Mouse (Mus musculus) limb, embryonic 12.5 days (tissue): Measurements from ENCODE around the gene Slc39a11. TPM values are rescaled to one million over a fixed set of nuclear protein-coding genes. Genes with fewer than 3 reads are reported as not detected.
A peak's percentile ranks its signal among the peaks of the same experiment; 100 is the strongest.

ENCODE experiments used
- ATAC-seq: fragments of 200-750 bp; cut with Nextera tagmentation; 2 replicates; pipeline ENCODE4 v1.8.0; 2017; ENCODE audit warnings: low read depth, moderate TSS enrichment; ENCODE audit not compliant: insufficient number of reproducible peaks, insufficient read depth, low FRiP score, low TSS enrichment
- H3K27ac ChIP-seq: fragments of 300-500 bp; sonication (generic); 2 replicates; pipeline ENCODE4 v1.5.1; 2016; ENCODE audit warnings: mild to moderate bottlenecking, moderate library complexity
- H3K27me3 ChIP-seq: fragments of 300-500 bp; sonication (generic); 2 replicates; pipeline ENCODE4 v1.6.1; 2016; ENCODE audit warnings: mild to moderate bottlenecking, moderate library complexity
- H3K36me3 ChIP-seq: fragments of 300-500 bp; sonication (generic); 2 replicates; pipeline ENCODE4 v1.6.1; 2016; ENCODE audit warnings: mild to moderate bottlenecking, moderate library complexity
- H3K4me1 ChIP-seq: fragments of 300-500 bp; sonication (generic); replicated peaks from 2 replicates; pipeline ENCODE4 v1.6.1; 2016
- H3K4me2 ChIP-seq: fragments of 300-500 bp; sonication (generic); 2 replicates; pipeline ENCODE4 v1.6.1; 2016; ENCODE audit warnings: mild to moderate bottlenecking, moderate library complexity
- H3K4me3 ChIP-seq: fragments of 300-500 bp; sonication (generic); replicated peaks from 2 replicates; pipeline ENCODE4 v1.5.1; 2016; ENCODE audit warnings: mild to moderate bottlenecking
- H3K9ac ChIP-seq: fragments of 300-500 bp; sonication (generic); replicated peaks from 2 replicates; pipeline ENCODE4 v1.6.1; 2016; ENCODE audit warnings: mild to moderate bottlenecking, moderate library complexity
- H3K9me3 ChIP-seq: fragments of 300-500 bp; sonication (generic); 2 replicates; pipeline ENCODE4 v1.6.1; 2016; ENCODE audit warnings: mild to moderate bottlenecking, moderate library complexity
- WGBS: fragments of 180-500 bp; shearing (Covaris S2); methylation state at CpG from one replicate; pipeline ENCODE4 v1.1.7; 2016; 5-methylcytosine and 5-hydroxymethylcytosine counted together
- polyA plus RNA-seq: library from polyadenylated mRNA; unstranded; fragments of >200 nt; fragmentation: Nextera tagmentation; extraction: Ambion mirVana; gene quantifications from 2 replicates; pipeline ENCODE4 v1.2.1, GENCODE M21; 2016

The Slc39a11 gene
- polyA plus RNA-seq, 1 experiment from 2014 or later = 17.9 TPM

- ATAC-seq = no peak
- WGBS = 83% methylated on average over 7 of the region's 7 CpGs
- no peak overlapping the region for H3K9ac ChIP-seq
- H3K4me3 ChIP-seq = no peak overlapping the region
- no peaks in the 10 kb centered on the region for H3K4me1 ChIP-seq
- H3K36me3 ChIP-seq = no peaks in the 10 kb centered on the region
- H3K9me3 ChIP-seq = no peaks in the 10 kb centered on the region
- no peak overlapping the region for H3K27ac ChIP-seq
- H3K4me2 ChIP-seq = no peak overlapping the region
- no peaks in the 10 kb centered on the region for H3K27me3 ChIP-seq
Measured at GRCm38 (mm10) chr11:113214741-113215140, 435.1 kb downstream of the Slc39a11 start.

DNA sequence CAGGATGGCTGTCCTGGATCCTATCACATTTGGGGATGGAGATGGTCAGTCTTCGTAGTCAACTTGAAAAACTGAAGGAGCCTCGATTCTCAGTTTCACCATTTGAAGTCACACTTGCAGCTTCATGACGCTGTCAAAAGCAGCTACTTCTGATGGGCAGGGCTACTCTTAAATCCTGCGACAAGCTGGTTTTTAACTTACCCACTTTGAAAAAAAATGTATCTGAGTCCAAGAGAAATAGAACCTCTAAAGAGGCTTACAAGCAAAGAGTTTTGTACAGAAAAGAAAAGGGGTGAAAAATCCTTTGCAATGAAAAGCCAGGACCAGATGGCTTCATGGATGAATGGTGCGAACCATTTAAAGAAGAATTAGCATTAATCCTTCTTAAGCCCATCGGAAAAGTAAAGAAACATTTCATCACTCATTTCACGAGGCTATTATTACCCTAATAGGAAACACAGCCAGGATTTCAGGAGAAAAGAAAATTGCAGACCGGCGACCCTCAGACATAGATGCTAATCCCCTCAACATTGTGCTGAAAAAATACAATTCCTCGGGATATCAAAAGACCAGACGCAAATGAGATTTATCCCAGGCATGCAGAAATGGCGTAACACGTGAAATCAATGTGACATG lies 437.4 kb downstream of the Slc39a11 start:
- no peak overlapping the region for H3K4me2 ChIP-seq
- 58% methylated on average over 13 of the region's 13 CpGs for WGBS
- no peak for ATAC-seq
- no peaks in the 10 kb centered on the region for H3K9me3 ChIP-seq
- H3K36me3 ChIP-seq = no peaks in the 10 kb centered on the region
- no peak overlapping the region for H3K27ac ChIP-seq
- no peak overlapping the region for H3K9ac ChIP-seq
- no peaks in the 10 kb centered on the region for H3K27me3 ChIP-seq
- H3K4me1 ChIP-seq = no peaks in the 10 kb centered on the region
- H3K4me3 ChIP-seq = no peak overlapping the region

DNA sequence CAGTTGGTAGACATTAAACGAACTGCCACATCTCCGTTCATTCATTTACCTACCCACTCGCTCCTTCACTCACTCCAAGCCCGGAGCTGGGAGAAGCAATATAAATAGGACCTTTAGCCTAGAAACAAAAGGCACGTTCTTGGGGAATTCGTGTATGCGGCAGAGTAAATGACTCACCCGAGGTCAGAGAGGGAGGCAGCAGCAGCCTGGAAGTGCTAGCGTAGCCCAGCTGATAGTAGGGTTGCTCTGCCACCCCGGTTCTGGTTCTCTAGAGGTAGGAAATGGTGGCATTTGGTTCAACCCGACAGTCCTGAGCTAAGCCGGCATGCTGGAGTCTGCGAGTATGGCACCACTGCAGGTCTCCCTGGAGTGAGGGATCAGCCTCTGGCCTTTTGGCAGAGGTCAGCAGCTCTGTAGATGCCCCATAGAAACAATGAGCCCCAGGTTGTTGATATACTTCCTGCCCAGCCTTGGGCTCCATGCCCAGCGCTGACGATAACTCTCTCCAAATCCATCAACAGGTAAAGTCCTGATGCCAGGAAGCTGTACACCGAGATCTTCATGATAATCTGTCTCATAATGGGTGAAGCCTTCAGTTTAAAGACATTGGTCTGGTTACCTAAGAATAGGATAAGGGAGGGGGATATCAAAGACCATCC lies 440.5 kb downstream of the Slc39a11 start:
- no peak for ATAC-seq
- Histone ChIP-seq H3K9ac (no peak overlapping the region), H3K4me1 (no peaks in the 10 kb centered on the region), H3K9me3 (no peaks in the 10 kb centered on the region), H3K36me3 (no peaks in the 10 kb centered on the region), H3K27ac (no peak overlapping the region), H3K27me3 (no peaks in the 10 kb centered on the region), H3K4me2 (no peak overlapping the region), H3K4me3 (no peak overlapping the region)
- WGBS = 83% methylated on average over 16 of the region's 16 CpGs

DNA sequence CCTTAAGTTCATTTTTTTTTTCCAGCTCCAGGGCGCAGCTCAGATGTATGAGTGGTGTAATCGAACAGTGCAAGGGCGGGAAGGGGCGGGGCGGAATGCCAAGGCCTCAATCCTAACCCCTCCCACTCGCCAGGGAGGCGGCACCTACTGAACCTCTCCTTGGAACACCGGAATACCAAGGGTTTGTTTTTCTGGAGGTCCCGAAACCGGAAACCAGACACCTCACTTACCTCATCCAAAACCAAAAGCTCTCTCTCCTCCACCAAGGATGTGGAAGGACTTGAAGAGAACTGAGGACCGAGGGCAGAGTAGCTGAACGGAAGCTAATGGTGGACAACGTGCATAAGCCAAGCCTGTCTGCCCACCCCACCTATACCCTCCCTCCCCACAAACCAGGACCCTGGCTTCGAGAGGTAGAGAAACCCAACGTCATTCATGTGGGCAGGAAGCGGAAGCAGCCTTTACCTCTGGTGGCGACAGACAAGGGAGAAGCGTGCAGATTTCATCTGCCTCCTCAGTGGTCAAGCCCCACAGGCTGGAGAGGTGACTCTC lies 441.3 kb downstream of the Slc39a11 start:
- ATAC-seq = no peak
- Histone ChIP-seq H3K9ac (no peak overlapping the region), H3K27ac (no peak overlapping the region), H3K4me1 (no peaks in the 10 kb centered on the region), H3K27me3 (no peaks in the 10 kb centered on the region), H3K36me3 (no peaks in the 10 kb centered on the region), H3K4me2 (no peak overlapping the region), H3K4me3 (no peak overlapping the region), H3K9me3 (no peaks in the 10 kb centered on the region)
- WGBS = 73% methylated on average over 18 of the region's 18 CpGs

DNA sequence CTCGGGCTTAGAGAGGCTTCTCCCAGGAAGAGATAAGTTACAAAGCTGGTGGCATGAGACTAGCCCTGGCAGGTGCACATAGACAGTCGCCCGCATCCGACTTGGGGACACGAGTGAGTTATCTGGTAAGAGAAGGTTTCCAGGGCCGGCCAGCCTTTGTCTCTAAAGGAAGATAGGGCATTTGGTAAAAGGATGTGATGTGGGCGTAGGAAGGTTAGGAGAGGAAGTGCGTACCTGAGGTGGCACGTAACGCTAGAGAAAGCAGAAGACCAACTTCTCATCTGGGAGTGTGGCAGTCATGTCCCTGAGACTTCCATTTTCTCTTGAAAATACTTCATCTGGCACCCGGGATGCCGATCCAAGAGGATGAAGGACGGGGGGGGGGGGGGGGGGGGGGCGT lies 441.9 kb downstream of the Slc39a11 start:
- Histone ChIP-seq H3K4me1 (no peaks in the 10 kb centered on the region), H3K27ac (no peak overlapping the region), H3K4me2 (no peak overlapping the region), H3K9ac (no peak overlapping the region), H3K36me3 (no peaks in the 10 kb centered on the region), H3K4me3 (no peak overlapping the region), H3K27me3 (no peaks in the 10 kb centered on the region), H3K9me3 (no peaks in the 10 kb centered on the region)
- no peak for ATAC-seq
- WGBS = 88% methylated on average over 11 of the region's 14 CpGs

DNA sequence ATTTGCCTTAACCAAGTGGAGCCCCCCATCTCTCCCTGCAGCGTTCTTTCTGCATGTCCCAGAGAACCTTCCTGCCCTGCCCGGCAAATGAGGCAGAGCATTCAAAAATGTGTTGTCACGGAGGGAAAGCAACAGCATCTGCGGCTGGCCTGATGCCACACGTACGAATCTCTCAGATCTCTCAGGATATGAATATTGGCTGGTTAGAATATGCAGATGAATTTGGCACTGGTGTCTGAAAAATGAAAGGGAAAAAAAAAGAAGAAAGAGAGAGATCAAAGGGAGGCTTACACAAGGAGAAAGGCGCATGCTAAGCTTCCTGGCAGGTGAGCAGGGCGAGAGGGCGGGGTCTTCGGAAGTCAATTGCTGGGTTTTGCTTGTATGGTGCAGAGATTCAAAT lies 443.8 kb downstream of the Slc39a11 start:
- no peaks in the 10 kb centered on the region for H3K9me3 ChIP-seq
- H3K27ac ChIP-seq = no peak overlapping the region
- no peak for ATAC-seq
- H3K9ac ChIP-seq = no peak overlapping the region
- H3K4me1 ChIP-seq = no peaks in the 10 kb centered on the region
- 71% methylated on average over 10 of the region's 10 CpGs for WGBS
- no peaks in the 10 kb centered on the region for H3K27me3 ChIP-seq
- no peak overlapping the region for H3K4me2 ChIP-seq
- no peaks in the 10 kb centered on the region for H3K36me3 ChIP-seq
- H3K4me3 ChIP-seq = no peak overlapping the region

GRCm38 (mm10) chr11:113203008-113203407 lies 446.9 kb downstream of the Slc39a11 start:
- Histone ChIP-seq H3K36me3 (no peaks in the 10 kb centered on the region), H3K27me3 (peaks cover 12% of the 10 kb centered on the region)
- no peak for ATAC-seq

DNA sequence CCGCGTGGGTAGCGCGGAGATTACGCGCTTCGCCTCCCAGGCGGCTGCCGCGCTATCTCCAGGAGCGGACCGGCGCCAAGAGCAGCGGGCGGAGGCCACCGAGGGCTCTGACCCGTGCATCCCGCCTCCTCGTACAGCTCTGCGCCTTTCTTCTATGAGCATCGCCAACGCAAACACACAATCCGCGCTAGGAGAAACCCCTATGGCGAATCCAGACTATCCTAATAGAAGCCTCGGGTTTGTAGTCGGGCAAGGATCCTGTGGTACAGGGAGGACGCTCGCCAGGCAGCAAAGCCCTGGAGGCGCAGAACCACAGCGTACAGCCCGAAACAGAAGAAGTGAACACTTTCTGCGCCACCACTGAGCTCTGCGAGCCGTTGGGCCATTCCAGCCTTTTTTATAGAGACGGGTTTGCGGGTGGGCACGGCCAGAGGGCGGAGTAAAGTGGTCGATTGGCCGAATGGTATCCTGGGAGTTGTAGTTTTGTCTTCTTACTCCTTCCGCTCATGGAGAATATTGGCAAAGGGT lies 448.3 kb downstream of the Slc39a11 start:
- Histone ChIP-seq H3K27me3 (peaks cover 12% of the 10 kb centered on the region), H3K9me3 (no peaks in the 10 kb centered on the region), H3K4me1 (peaks cover 42% of the 10 kb centered on the region), H3K27ac (peak overlapping the region; percentile 87), H3K9ac (peak overlapping the region; percentile 85), H3K36me3 (no peaks in the 10 kb centered on the region), H3K4me3 (peak overlapping the region; percentile 75), H3K4me2 (peak overlapping the region; percentile 93)
- under 1% methylated on average over 42 of the region's 42 CpGs for WGBS
- peak; percentile 80 for ATAC-seq

More at GRCm38 (mm10) chr11:113203008-113203407, 446.9 kb downstream of the Slc39a11 start:
- Histone ChIP-seq H3K9me3 (no peaks in the 10 kb centered on the region), H3K4me1 (peaks cover 30% of the 10 kb centered on the region), H3K4me3 (no peak overlapping the region), H3K27ac (no peak overlapping the region), H3K4me2 (no peak overlapping the region), H3K9ac (no peak overlapping the region)
- WGBS = 91% methylated on average over 7 of the region's 7 CpGs

DNA sequence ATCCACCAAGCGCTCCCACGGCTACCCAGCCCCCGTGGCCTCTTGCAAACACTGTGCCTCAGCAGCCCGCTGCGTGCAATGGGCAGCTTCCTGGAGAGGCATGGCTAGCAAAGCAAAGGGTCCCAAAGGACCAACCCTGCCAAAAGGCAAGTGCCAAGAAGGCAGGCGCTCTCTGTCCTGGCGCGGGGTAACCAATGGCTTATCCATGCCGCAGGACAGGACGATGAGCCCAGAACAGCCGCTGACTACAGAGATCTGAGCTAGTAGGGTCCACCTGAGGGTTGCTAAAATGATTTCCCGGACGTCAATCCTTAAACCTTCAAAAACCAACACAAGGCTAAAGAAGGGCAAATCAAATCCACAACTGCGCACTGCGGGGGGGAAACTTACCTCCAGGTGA lies 449.0 kb downstream of the Slc39a11 start:
- Histone ChIP-seq H3K27ac (no peak overlapping the region), H3K27me3 (peaks cover 12% of the 10 kb centered on the region), H3K9ac (peak overlapping the region; percentile 85), H3K4me2 (peak overlapping the region; percentile 93), H3K36me3 (no peaks in the 10 kb centered on the region), H3K9me3 (no peaks in the 10 kb centered on the region), H3K4me3 (peak overlapping the region; percentile 75), H3K4me1 (peaks cover 49% of the 10 kb centered on the region)
- 0 out of 2 replicates have a peak, but pooled peaks have one; percentile 26 for ATAC-seq
- 14% methylated on average over 15 of the region's 15 CpGs for WGBS

GRCm38 (mm10) chr11:113198586-113198985 lies 451.3 kb downstream of the Slc39a11 start:
- 67% methylated on average over 15 of the region's 15 CpGs for WGBS
- peaks cover 71% of the 10 kb centered on the region for H3K4me1 ChIP-seq
- H3K9ac ChIP-seq = 0 out of 2 replicates have a peak overlapping the region, but pooled peaks have one; percentile 14
- peak overlapping the region; percentile 75 for H3K4me3 ChIP-seq
- H3K36me3 ChIP-seq = no peaks in the 10 kb centered on the region
- H3K9me3 ChIP-seq = no peaks in the 10 kb centered on the region
- ATAC-seq = no peak
- no peak overlapping the region for H3K27ac ChIP-seq
- peak overlapping the region; percentile 93 for H3K4me2 ChIP-seq
- H3K27me3 ChIP-seq = peaks cover 12% of the 10 kb centered on the region

DNA sequence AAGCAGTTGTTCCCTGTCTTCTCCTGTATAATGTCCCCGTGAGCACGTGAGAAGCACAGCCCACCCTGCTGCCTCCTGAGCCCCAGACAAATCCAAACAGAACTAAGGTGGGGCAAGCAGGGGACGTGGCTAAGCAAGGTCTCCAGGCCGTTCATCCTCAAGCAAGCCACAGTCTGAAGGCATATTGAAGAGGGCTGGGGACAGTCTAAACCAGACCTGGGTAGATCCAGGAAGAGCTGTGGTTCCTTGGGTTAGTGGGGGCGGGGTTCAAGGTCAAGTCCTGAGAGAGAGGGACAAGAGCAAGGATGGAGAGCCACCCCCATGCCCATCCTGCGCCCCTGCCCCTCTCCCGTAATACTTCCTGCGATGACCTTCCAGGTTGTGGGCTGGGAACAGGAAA lies 452.3 kb downstream of the Slc39a11 start:
- 84% methylated on average over 8 of the region's 8 CpGs for WGBS
- Histone ChIP-seq H3K4me2 (peak overlapping the region; percentile 93; the same call in 1 of the 2 replicates), H3K36me3 (no peaks in the 10 kb centered on the region), H3K9ac (no peak overlapping the region), H3K27ac (no peak overlapping the region), H3K4me1 (peaks cover 78% of the 10 kb centered on the region), H3K9me3 (no peaks in the 10 kb centered on the region), H3K27me3 (peaks cover 15% of the 10 kb centered on the region), H3K4me3 (no peak overlapping the region)
- no peak for ATAC-seq
